Mouse (Mus musculus): ENCODE data around the gene Rbm39. TPM values are rescaled to one million over a fixed set of nuclear protein-coding genes. Genes with fewer than 3 reads are reported as not detected.

Gene Rbm39
- total and polyA plus RNA-seq, 3 experiments, result 212 to 417 (median 376) TPM

- Histone ChIP-seq H3K9ac (ENCODE audit: insufficient read depth, low read depth) (peak overlapping the region; percentile 98), H3K27me3 (replicated peaks) (no peaks in the 10 kb centered on the region), H3K79me2 (replicated peaks; ENCODE audit: control insufficient read depth, extremely low read depth, insufficient read depth, poor library complexity, severe bottlenecking) (peaks cover 40% of the 10 kb centered on the region), H3K4me2 (ENCODE audit: insufficient read depth, low read depth, poor library complexity, severe bottlenecking) (0 out of 2 replicates have a peak overlapping the region, but pooled peaks have one; percentile 90), H3K9me3 (replicated peaks; ENCODE audit: low read length) (no peaks in the 10 kb centered on the region), H3K4me1 (ENCODE audit: control insufficient read depth in 1 of 2, insufficient read depth in 2 of 2) (peaks cover 0 to 40% of the 10 kb centered on the region in 2 experiments; a peak in 2 of 4 replicates), H3K36me3 (replicated peaks in 1 of 2; ENCODE audit: control insufficient read depth in 1 of 2, insufficient read depth in 1 of 2, low read length in 1 of 2) (peaks cover 15 to 43% of the 10 kb centered on the region in 2 experiments), H3K27ac (ENCODE audit: insufficient read depth, low read depth) (peak overlapping the region; percentile 88), H3K4me3 (replicated peaks in 1 of 3; ENCODE audit: low read depth in 2 of 3, low read length in 2 of 3, poor library complexity in 1 of 3) (peak overlapping the region; percentile 61 to 94 (median 91))
- in situ Hi-C loops (cut with MboI; ENCODE audit: low pct_ligation_motif_present, low pct_unique_long_range_greater_than_20kb, low sequenced_read_pairs) (no loop called here), dilution Hi-C loops (cut with MboI; ENCODE audit: extremely low pct_ligation_motif_present, extremely low pct_unique_long_range_greater_than_20kb, low sequenced_read_pairs) (no loop called here)
- TF ChIP-seq PAX5 (IDR thresholded peaks at IDR 0.05; ENCODE audit: low read length) (no peak), TBP (conservative IDR thresholded peaks at IDR 0.05; ENCODE audit: low read depth, low read length) (0 out of 2 replicates have a peak, but pooled peaks have one; percentile 2)
- peak; percentile 67 for DNase-seq (ENCODE audit: extremely low read depth)
Observed at GRCm38 (mm10) chr2:156179046-156179795, 817 bp downstream of the Rbm39 start.

- no peaks in the 10 kb centered on the region for H3K27me3 ChIP-seq (replicated peaks)
- in situ Hi-C loops (cut with MboI; ENCODE audit: low pct_ligation_motif_present, low pct_unique_long_range_greater_than_20kb, low sequenced_read_pairs) (no loop called here), dilution Hi-C loops (cut with MboI; ENCODE audit: extremely low pct_ligation_motif_present, extremely low pct_unique_long_range_greater_than_20kb, low sequenced_read_pairs) (no loop called here)
- DNase-seq (ENCODE audit: extremely low read depth), result no peak
- H3K4me1 ChIP-seq (ENCODE audit: control insufficient read depth in 1 of 2, insufficient read depth in 2 of 2), result peaks cover 0 to 44% of the 10 kb centered on the region in 2 experiments; a peak in 2 of 4 replicates
- H3K4me3 ChIP-seq (replicated peaks in 1 of 3; ENCODE audit: low read depth in 2 of 3, low read length in 2 of 3, poor library complexity in 1 of 3), result peak overlapping the region; percentile 61 to 94 (median 62)
- peak overlapping the region; percentile 98 for H3K9ac ChIP-seq (ENCODE audit: insufficient read depth, low read depth)
- TF ChIP-seq HCFC1 (IDR thresholded peaks at IDR 0.05; ENCODE audit: low read depth, low read length) (no peak), MYC (IDR thresholded peaks at IDR 0.05; ENCODE audit: low read depth, low read length) (no peak), PAX5 (IDR thresholded peaks at IDR 0.05; ENCODE audit: low read length) (no peak), USF1 (IDR thresholded peaks at IDR 0.05; ENCODE audit: low read depth, low read length) (no peak), ELF1 (IDR thresholded peaks at IDR 0.05; ENCODE audit: low read depth, low read length) (no peak), MAZ (IDR thresholded peaks at IDR 0.05; ENCODE audit: low read depth, low read length) (no peak), CHD1 (IDR thresholded peaks at IDR 0.05; ENCODE audit: low read depth, low read length) (no peak), CHD2 (IDR thresholded peaks at IDR 0.05; ENCODE audit: low read length) (no peak), KAT2A (IDR thresholded peaks at IDR 0.05; ENCODE audit: insufficient replicate concordance, low read length) (no peak), NELFE (IDR thresholded peaks at IDR 0.05; ENCODE audit: low read depth, low read length) (no peak), JUND (conservative IDR thresholded peaks at IDR 0.05; ENCODE audit: low read depth, low read length) (no peak), UBTF (IDR thresholded peaks at IDR 0.05; ENCODE audit: low read depth, low read length) (no peak), SMC3 (IDR thresholded peaks at IDR 0.05; ENCODE audit: low read depth, low read length) (no peak), MAX (IDR thresholded peaks at IDR 0.05; ENCODE audit: low read length) (no peak), TCF12 (IDR thresholded peaks at IDR 0.05; ENCODE audit: low read depth, low read length) (no peak), TBP (conservative IDR thresholded peaks at IDR 0.05; ENCODE audit: low read depth, low read length) (no peak), MAFK (IDR thresholded peaks at IDR 0.05; ENCODE audit: insufficient replicate concordance, low read length) (no peak), SIN3A (IDR thresholded peaks at IDR 0.05; ENCODE audit: low read length) (no peak)
- peaks cover 49% of the 10 kb centered on the region for H3K79me2 ChIP-seq (replicated peaks; ENCODE audit: control insufficient read depth, extremely low read depth, insufficient read depth, poor library complexity, severe bottlenecking)
- H3K4me2 ChIP-seq (ENCODE audit: insufficient read depth, low read depth, poor library complexity, severe bottlenecking), result peak overlapping the region; percentile 63
- no peak overlapping the region for H3K27ac ChIP-seq (ENCODE audit: insufficient read depth, low read depth)
- peaks cover 21 to 59% of the 10 kb centered on the region in 2 experiments for H3K36me3 ChIP-seq (replicated peaks in 1 of 2; ENCODE audit: control insufficient read depth in 1 of 2, insufficient read depth in 1 of 2, low read length in 1 of 2)
- no peaks in the 10 kb centered on the region for H3K9me3 ChIP-seq (replicated peaks; ENCODE audit: low read length)
Observed at GRCm38 (mm10) chr2:156177651-156178050, 2.4 kb downstream of the Rbm39 start.
